Mouse (Mus musculus) lung, embryonic 16.5 days (tissue): ENCODE results near the gene Igfbp2. TPM values are rescaled to one million over a fixed set of nuclear protein-coding genes. Genes with fewer than 3 reads are reported as not detected.
A peak's percentile ranks its signal among the peaks of the same experiment; 100 is the strongest.

Experiments used
- ATAC-seq: fragments of 200-750 bp; cut with Nextera tagmentation; 2 replicates; pipeline ENCODE4 v1.8.0; 2017; ENCODE audit warnings: low read depth, mild to moderate bottlenecking, moderate library complexity
- H3K27ac ChIP-seq: fragments of 300-500 bp; sonication (generic); 2 replicates; pipeline ENCODE4 v1.5.1; 2014; ENCODE audit warnings: mild to moderate bottlenecking, control low read depth, low read length
- H3K27me3 ChIP-seq: fragments of 300-500 bp; sonication (generic); 2 replicates; pipeline ENCODE4 v1.6.1; 2014; ENCODE audit warnings: low read depth, low read length, mixed read lengths; ENCODE audit not compliant: control insufficient read depth, insufficient read depth
- H3K36me3 ChIP-seq: fragments of 300-500 bp; sonication (generic); 2 replicates; pipeline ENCODE4 v1.6.1; 2014; ENCODE audit warnings: low read length; ENCODE audit not compliant: control insufficient read depth, insufficient read depth
- H3K4me1 ChIP-seq: fragments of 300-500 bp; sonication (generic); replicated peaks from 2 replicates; pipeline ENCODE4 v1.6.1; 2014; ENCODE audit warnings: low read length, mixed read lengths; ENCODE audit not compliant: control insufficient read depth, insufficient read depth
- H3K4me2 ChIP-seq: fragments of 300-500 bp; sonication (generic); 2 replicates; pipeline ENCODE4 v1.6.1; 2014; ENCODE audit warnings: low read depth, low read length, control low read depth
- H3K4me3 ChIP-seq: fragments of 300-500 bp; sonication (generic); 2 replicates; pipeline ENCODE4 v1.5.1; 2014; ENCODE audit warnings: mild to moderate bottlenecking, low read length, control low read depth
- H3K9ac ChIP-seq: fragments of 300-500 bp; sonication (generic); 2 replicates; pipeline ENCODE4 v1.6.1; 2014; ENCODE audit warnings: low read length, control low read depth
- H3K9me3 ChIP-seq: fragments of 300-500 bp; sonication (generic); 2 replicates; pipeline ENCODE4 v1.6.1; 2016; ENCODE audit warnings: low read length; ENCODE audit not compliant: control insufficient read depth
- WGBS: fragments of 180-500 bp; shearing (Covaris S2); extraction: QIAGEN DNeasy Blood & Tissue Kit; methylation state at CpG from one replicate; pipeline ENCODE4 v1.1.7; 2014; 5-methylcytosine and 5-hydroxymethylcytosine counted together
- polyA plus RNA-seq: library from polyadenylated mRNA; unstranded; fragments of >200 nt; fragmentation: Nextera tagmentation; extraction: Ambion mirVana; gene quantifications from 2 replicates; pipeline ENCODE4 v1.2.1, GENCODE M21; 2015

Igfbp2 gene
- polyA plus RNA-seq, 1 experiment from 2014 or later = 233 TPM

DNA sequence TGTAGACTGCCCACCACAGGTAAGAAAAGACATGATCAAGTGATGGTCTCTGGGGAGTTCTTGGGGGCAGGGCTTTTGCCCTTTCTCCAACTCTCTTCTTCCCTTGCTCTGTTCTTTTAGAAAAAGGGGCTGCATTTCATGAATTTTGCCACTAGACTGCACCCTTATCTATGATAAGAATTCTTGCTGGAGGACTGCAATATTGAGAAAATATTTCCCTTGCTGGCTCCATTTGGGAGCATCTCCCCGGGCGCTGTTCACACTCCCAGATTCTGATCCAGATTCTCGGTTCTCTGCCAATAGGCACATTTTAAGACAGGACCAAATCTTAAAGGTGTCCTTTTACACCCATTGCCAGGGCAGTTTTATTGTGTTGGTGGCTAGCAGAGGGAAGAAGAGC, 51.8 kb downstream of the Igfbp2 start:
- Histone ChIP-seq H3K27ac (no peak overlapping the region), H3K9ac (no peak overlapping the region), H3K4me2 (no peak overlapping the region), H3K9me3 (no peaks in the 10 kb centered on the region), H3K27me3 (peaks cover 22% of the 10 kb centered on the region), H3K4me3 (no peak overlapping the region), H3K4me1 (peaks cover 33% of the 10 kb centered on the region), H3K36me3 (no peaks in the 10 kb centered on the region)
- ATAC-seq = no peak
- 19% methylated on average over 3 of the region's 3 CpGs for WGBS

DNA sequence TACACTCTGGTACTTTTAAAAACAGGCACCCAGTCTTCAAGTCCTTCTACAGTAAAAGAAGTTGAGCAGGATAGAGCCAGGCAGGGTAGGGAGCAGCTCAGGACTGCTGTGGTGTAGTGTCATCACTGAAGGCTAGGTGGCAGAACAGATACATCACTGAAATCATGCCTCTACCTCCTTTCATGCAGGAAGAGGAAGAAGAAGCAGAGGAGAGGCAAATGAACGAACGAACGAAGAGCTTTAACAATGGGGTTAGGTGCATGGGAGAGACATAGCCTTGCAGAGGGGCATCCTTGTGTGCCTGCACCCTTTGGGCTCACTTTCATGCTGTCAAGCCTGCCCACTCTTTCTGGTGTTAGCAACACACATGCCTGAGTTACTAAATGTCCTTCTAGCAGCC, 53.6 kb downstream of the Igfbp2 start:
- no peak overlapping the region for H3K27ac ChIP-seq
- peaks cover 22% of the 10 kb centered on the region for H3K4me1 ChIP-seq
- H3K4me2 ChIP-seq = peak overlapping the region; percentile 50
- no peak overlapping the region for H3K9ac ChIP-seq
- peaks cover 19% of the 10 kb centered on the region; the same call in 1 of the 2 replicates for H3K27me3 ChIP-seq
- 4% methylated on average over 3 of the region's 3 CpGs for WGBS
- no peaks in the 10 kb centered on the region for H3K9me3 ChIP-seq
- no peak overlapping the region for H3K4me3 ChIP-seq
- no peaks in the 10 kb centered on the region for H3K36me3 ChIP-seq
- ATAC-seq = peak; percentile 35

DNA sequence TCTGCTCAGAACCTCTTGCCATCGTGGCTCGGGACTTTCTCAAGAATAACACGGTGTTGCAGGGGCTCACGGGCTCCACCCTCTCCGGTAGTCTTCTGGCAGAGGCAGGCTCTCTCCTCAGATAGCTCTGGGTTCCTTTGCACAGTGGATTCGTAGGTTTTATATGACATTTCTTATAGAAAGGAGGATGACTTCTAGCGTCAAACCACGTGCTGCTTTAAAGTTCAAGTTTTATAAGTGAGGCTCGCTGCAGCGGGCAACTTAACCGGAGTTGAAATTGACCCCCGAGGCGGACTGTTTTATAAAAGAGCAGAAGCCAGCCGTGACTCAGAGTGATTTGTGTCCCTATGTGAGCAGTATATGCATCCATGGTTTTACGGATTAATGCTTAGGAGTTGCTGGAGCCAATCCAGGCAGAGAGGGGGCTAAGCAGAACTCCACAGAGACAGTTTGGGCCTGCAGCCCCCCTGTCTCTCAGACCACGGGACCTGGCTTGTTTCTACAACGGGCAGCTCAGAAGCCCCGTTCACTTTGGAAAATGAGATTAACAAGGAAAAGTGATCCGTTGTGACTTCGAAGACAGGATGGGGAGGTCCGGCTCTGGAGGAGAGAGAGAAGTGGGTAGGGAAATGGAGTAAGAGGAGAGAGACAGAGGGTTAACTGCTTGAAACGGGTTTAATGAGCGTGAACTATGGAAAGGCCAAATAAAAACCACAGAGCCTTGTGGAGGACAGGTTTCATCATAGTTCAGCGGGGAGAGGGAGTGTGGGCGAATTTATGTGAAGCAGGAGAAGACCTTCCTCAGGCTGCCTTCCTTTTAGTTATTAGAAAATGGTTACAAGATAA, 54.4 kb downstream of the Igfbp2 start:
- H3K4me2 ChIP-seq = peak overlapping the region; percentile 50
- ATAC-seq = no peak
- peaks cover 22% of the 10 kb centered on the region for H3K4me1 ChIP-seq
- H3K27ac ChIP-seq = no peak overlapping the region
- H3K9me3 ChIP-seq = no peaks in the 10 kb centered on the region
- H3K4me3 ChIP-seq = no peak overlapping the region
- H3K36me3 ChIP-seq = no peaks in the 10 kb centered on the region
- peak overlapping the region; percentile 11; the same call in 1 of the 2 replicates for H3K9ac ChIP-seq
- peaks cover 16% of the 10 kb centered on the region; the same call in 1 of the 2 replicates for H3K27me3 ChIP-seq
- 40% methylated on average over 25 of the region's 25 CpGs for WGBS

DNA sequence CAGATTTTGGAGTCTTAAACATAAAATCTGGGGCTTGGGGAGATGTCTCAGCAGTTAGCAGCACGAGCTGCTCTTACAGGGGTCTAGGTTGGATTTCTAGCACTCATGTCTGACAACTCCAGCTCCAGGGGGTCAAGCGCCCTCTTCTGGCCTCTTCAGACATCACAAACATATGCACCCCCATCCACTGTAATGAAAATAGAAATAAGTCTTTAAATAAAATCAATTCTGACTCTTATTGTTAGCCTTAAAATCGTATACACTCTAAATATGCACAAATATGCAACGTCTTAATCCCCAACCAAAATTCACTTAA, 55.0 kb downstream of the Igfbp2 start:
- Histone ChIP-seq H3K27me3 (peaks cover 10% of the 10 kb centered on the region; the same call in 1 of the 2 replicates), H3K36me3 (no peaks in the 10 kb centered on the region), H3K4me3 (no peak overlapping the region), H3K4me2 (no peak overlapping the region), H3K9ac (no peak overlapping the region), H3K27ac (no peak overlapping the region), H3K4me1 (peaks cover 20% of the 10 kb centered on the region), H3K9me3 (no peaks in the 10 kb centered on the region)
- no peak for ATAC-seq
- 52% methylated on average over 4 of the region's 4 CpGs for WGBS

DNA sequence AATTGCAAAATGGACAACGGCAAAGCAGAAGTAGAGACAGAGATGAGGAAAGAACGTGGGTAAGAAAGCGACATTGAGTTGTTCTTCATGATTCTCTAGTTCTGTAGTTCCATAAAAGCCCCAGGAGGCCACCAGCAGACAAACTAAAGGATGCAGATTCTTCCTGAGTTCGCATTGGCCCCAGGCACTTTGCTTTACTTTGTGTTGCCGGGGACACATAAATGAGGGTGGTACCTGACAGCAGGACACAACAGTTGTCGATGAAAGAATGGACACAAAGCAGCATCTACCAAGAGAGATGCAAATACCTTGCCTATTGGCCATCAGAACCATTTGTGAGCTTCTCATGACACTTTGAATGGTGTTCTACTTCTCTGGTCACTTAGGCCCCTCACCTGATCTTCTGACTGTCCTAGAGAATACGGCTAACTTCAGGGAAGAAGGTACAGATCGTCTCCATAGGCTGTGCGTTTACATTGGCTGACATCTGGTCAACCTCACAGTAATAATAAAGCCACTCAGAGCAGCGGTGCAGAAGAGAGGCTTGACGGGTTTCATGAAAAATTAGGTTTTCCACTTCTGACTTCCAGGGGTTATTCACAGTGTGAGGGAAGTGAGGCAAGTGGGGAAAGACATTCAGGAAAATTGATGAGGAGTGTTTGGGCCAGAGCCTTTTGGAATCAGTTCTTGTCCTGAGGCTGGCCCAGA, 61.0 kb downstream of the Igfbp2 start:
- Histone ChIP-seq H3K36me3 (no peaks in the 10 kb centered on the region), H3K27me3 (no peaks in the 10 kb centered on the region), H3K9ac (no peak overlapping the region), H3K4me2 (no peak overlapping the region), H3K4me1 (no peaks in the 10 kb centered on the region), H3K27ac (no peak overlapping the region), H3K4me3 (no peak overlapping the region), H3K9me3 (no peaks in the 10 kb centered on the region)
- WGBS = 71% methylated on average over 11 of the region's 11 CpGs
- ATAC-seq = peak; percentile 85

DNA sequence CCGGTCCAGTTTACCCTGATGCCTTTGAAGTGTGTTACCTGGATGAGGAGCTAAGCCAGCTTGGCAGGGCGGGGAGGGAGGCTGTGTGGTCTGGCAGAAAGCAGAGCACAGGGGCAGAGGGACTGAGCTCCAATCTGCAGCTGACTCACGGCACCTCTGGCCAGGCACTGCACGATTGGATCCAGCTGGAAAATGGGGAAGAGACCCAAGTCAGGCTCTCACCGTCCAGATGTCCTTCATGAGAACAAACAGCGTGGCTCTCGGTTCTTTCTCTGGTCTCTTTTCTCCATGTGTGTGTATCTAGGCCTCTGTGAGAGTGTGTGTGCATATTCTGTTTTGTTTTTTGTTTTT, 61.5 kb downstream of the Igfbp2 start:
- H3K27ac ChIP-seq = no peak overlapping the region
- no peak overlapping the region for H3K9ac ChIP-seq
- H3K4me1 ChIP-seq = no peaks in the 10 kb centered on the region
- H3K9me3 ChIP-seq = no peaks in the 10 kb centered on the region
- ATAC-seq = peak; percentile 95
- H3K27me3 ChIP-seq = no peaks in the 10 kb centered on the region
- no peak overlapping the region for H3K4me3 ChIP-seq
- no peak overlapping the region for H3K4me2 ChIP-seq
- WGBS = 41% methylated on average over 7 of the region's 7 CpGs
- no peaks in the 10 kb centered on the region for H3K36me3 ChIP-seq

DNA sequence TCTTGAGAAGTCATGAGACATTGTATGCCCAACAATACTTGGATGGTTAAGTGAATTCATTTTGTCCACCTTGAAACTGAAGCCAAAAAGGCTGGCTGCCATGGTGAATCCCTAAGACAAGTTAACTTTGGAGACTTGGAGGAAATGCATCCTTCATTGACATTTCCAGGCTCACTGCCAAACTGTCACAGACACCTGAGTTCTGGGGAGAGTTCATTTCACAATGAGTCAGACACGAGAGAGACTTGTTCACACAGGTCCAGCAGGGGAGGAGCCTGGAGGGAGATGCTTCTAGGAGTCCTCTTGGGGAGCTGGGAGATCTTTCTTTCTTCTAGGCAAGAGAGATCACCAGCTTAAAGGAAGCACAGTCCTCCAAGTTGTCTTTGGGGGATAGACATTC, 63.6 kb downstream of the Igfbp2 start:
- ATAC-seq = no peak
- WGBS = 3% methylated on average over 1 of the region's 1 CpGs

DNA sequence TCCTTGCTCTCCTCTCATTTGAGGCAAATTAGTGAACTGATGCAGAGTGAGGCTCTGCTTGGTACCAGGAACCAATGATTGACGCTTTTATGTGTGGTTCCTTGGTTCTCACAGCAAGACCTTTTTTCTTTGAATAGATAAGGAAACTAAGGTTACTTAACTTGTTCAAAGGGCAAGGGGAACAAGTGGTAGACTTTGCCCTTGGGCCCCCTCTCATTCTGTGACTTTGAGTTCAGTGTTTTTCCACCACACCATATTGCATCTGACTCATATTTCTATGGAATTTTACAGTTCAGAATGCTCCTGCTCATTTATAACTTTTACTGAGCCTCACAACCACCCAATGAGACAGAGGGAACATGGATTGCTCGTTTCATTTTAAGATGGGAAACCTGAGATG, 71.5 kb downstream of the Igfbp2 start:
- no peak overlapping the region for H3K4me2 ChIP-seq
- H3K4me3 ChIP-seq = no peak overlapping the region
- H3K36me3 ChIP-seq = no peaks in the 10 kb centered on the region
- H3K27ac ChIP-seq = no peak overlapping the region
- no peaks in the 10 kb centered on the region for H3K9me3 ChIP-seq
- no peak for ATAC-seq
- H3K4me1 ChIP-seq = no peaks in the 10 kb centered on the region
- H3K9ac ChIP-seq = no peak overlapping the region
- H3K27me3 ChIP-seq = no peaks in the 10 kb centered on the region
- WGBS = 80% methylated on average over 2 of the region's 2 CpGs

More for the DNA sequence above, 63.6 kb downstream of the Igfbp2 start:
- H3K4me1 ChIP-seq = no peaks in the 10 kb centered on the region
- no peak overlapping the region for H3K27ac ChIP-seq
- no peak overlapping the region for H3K4me3 ChIP-seq
- no peaks in the 10 kb centered on the region for H3K9me3 ChIP-seq
- H3K27me3 ChIP-seq = no peaks in the 10 kb centered on the region
- no peak overlapping the region for H3K4me2 ChIP-seq
- no peak overlapping the region for H3K9ac ChIP-seq
- H3K36me3 ChIP-seq = no peaks in the 10 kb centered on the region
